Mouse (Mus musculus) natural killer cell, adult 2 months (primary cell): ENCODE data around the gene Hist1h4n.
"Not testable (repeated sequence)": the region's sequence is repeated elsewhere in the genome, so short reads cannot be mapped to it uniquely, and the experiment has no call there.

Experiments used
- DNase-seq, 2 experiments: peaks; one replicate each; pipeline ENCODE4 v3.0.0; 2022; ENCODE audit warnings: low spot score in 2 of 2

Gene Hist1h4n

GRCm38 (mm10) chr13:21795584-21795983 lies 36.4 kb downstream of the Hist1h4n start:
- DNase-seq, result no peak

GRCm38 (mm10) chr13:21790601-21791283 lies 41.3 kb downstream of the Hist1h4n start:
- no peak for DNase-seq

- DNase-seq, result no peak
These were observed 42.1 kb downstream of the Hist1h4n start for GRCm38 (mm10) chr13:21789925-21790324.

DNA sequence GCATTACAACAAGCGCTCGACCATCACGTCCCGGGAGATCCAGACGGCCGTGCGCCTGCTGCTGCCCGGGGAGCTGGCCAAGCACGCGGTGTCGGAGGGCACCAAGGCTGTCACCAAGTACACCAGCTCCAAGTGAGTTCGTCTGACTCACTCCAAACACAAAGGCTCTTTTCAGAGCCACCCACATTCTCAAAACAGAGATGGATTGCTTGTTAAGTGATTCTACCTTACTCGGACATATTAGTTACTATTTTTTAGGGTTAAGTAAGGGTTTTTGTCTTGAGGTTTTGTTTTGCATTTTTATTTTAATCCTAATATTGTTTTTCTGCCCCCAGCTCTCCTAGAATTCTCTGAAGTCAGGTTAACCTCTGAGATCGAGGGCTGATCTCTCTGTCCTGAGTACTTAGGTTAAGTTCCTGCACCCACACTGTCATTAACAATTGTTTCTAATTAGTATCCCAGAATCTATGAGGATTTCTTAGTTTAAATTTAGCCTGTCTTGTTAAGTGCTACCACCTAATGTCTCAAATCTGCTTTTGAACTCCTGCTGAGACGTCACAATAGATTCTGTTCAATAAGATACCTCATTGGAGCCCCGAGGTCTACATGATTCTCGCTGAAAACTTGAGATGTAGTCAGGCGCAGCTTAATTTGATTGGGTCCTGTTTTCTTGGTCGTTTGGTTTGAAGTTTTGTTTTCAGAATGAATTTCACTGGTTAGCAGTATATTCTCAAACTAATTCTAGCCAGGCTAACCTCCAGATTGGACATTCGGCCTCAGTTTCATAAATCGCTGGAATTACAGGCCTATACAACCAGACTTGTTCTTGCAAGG lies 44.0 kb downstream of the Hist1h4n start:
- no peak for DNase-seq

DNA sequence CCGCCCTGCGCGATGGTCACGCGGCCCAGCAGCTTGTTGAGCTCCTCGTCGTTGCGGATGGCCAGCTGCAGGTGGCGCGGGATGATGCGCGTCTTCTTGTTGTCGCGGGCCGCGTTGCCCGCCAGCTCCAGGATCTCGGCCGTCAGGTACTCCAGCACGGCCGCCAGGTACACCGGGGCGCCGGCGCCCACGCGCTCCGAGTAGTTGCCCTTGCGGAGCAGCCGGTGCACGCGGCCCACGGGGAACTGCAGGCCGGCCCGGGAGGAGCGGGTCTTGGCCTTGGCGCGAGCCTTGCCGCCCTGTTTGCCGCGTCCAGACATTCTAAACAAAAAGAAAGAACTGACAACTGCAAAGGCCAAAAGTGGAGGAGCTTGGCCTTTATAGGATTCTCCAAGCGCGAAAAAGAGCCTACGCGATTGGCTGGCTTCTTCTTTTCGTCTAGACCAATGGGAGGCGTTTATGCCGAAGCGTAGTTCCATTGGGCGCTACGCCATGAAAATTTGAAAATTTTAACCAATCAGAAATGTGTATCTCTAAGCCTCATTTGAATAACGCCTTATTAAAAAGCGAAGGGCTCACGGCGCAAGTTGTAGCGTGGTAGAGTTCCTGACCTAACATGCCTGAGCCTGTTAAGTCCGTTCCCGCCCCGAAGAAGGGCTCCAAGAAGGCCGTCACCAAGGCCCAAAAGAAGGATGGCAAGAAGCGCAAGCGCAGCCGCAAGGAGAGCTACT lies 44.9 kb downstream of the Hist1h4n start, which contains the start of the genes Hist1h2an and Hist1h2bp:
Gene Hist1h2an, minus strand, starts transcription at position 320 of the 731 bp plus-strand sequence.
Gene Hist1h2bp, plus strand, starts transcription at position 563 of the 731 bp plus-strand sequence.
- peak; percentile 86 to 89 for DNase-seq

DNA sequence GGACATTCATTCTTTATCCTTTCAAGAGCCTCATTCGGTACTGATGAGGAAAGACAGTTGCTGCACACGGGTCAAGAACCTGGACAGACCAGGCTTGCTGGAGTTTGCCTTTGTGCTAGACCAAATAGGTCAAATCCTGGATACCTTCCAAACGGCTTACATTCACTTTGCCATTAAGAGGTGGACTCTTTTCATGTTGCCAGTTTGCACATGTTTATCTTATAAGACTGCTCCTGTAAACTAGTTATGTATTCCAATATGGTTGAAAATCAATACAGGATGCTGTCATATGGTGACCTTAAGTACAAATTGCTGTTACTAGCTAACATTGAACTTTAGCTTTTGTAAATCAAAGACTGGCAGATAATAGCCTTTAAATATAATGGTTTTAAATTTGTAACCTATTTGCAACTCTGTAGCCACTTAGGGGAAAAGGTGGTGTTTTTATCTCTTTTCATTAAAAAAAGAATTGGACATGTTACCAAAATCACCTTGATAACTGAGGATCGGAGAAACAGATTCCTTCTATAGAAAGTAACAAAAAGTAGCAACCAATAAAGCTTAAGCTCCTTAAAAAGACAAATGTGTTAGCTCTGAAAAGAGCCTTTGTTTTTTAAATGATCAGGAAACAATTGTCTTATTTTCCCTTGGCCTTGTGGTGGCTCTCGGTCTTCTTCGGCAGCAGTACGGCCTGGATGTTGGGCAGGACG lies 45.7 kb downstream of the Hist1h4n start:
- no peak for DNase-seq

- no peak for DNase-seq
These were observed 47.7 kb downstream of the Hist1h4n start for GRCm38 (mm10) chr13:21784311-21784710.

DNA sequence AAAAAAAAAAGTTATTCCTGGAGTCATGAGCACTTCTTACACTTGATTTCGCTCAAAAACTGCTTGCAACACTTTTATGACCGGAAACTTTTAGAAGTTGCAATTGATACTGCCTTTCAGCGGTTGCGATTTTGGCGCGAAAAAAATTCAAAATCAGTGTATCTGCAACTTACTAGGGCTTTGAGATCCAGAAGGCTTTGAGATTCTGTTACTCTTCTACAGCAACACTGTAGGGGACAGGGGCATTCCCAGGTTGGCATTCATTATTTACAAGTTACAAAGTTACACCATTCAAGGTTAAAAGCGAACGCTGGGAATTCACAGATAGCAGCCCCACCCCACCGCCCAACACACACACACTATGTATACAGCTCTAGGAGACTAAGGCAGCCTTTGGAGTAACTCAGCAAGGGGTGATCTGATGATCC lies 48.2 kb downstream of the Hist1h4n start:
- peak; percentile 14 for DNase-seq

GRCm38 (mm10) chr13:21783255-21783617 lies 48.8 kb downstream of the Hist1h4n start, which contains the start of gene Hist1h3i:
Gene Hist1h3i (minus strand): TSS chr13:21783370.
- DNase-seq, result peak; percentile 64 to 65

DNA sequence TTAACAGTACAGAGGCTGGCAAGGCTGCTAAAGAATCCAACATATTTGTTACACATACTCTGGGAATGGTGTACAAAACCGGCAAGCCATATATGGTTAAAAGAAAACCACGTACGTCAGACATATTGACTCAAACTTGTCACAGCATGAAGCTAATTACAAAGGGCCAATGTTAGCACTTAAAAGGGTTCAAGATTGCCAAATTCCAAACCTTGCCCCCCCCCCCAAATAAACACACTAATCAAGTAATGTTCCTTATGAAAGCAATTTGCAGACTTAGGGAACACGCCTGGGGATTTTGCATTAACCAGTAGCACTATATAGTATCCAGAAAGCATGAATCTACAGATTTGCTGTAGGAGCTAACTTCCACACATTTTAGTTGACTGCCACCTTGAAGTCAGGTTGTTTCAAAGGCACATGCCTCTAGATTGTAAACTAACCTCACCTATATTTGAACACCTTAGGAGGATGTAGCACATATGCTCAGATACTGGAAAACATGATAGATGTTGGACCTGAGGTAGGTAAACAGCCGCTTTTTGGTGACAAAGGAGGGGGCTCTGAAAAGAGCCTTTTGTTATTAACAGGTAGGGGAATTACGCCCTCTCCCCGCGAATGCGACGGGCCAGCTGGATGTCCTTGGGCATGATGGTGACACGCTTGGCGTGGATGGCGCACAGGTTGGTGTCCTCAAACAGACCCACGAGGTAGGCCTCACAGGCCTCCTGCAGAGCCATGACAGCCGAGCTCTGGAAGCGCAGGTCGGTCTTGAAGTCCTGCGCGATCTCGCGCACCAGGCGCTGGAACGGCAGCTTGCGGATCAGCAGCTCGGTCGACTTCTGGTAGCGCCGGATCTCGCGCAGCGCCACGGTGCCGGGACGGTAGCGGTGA lies 49.4 kb downstream of the Hist1h4n start:
- not testable (repeated sequence) for DNase-seq
